Mouse (Mus musculus) intestine, embryonic 16.5 days (tissue): ENCODE measurements around the gene Gtf3c2. TPM values are rescaled to one million over a fixed set of nuclear protein-coding genes. Genes with fewer than 3 reads are reported as not detected.
A peak's percentile ranks its signal among the peaks of the same experiment; 100 is the strongest.

Source experiments
- ATAC-seq: fragments of 200-750 bp; cut with Nextera tagmentation; 2 replicates; pipeline ENCODE4 v1.8.0; 2017; ENCODE audit warnings: moderate TSS enrichment, moderate library complexity
- H3K27ac ChIP-seq: fragments of 300-500 bp; sonication (generic); 2 replicates; pipeline ENCODE4 v1.5.1; 2014; ENCODE audit warnings: mild to moderate bottlenecking, low read length
- H3K27me3 ChIP-seq: fragments of 300-500 bp; sonication (generic); replicated peaks from 2 replicates; pipeline ENCODE4 v1.6.1; 2014; ENCODE audit warnings: low read length, control low read depth, mixed read lengths; ENCODE audit not compliant: control insufficient read depth, insufficient read depth
- H3K36me3 ChIP-seq: fragments of 300-500 bp; sonication (generic); 2 replicates; pipeline ENCODE4 v1.6.1; 2014; ENCODE audit warnings: low read length, control low read depth; ENCODE audit not compliant: control insufficient read depth, insufficient read depth
- H3K4me1 ChIP-seq: fragments of 300-500 bp; sonication (generic); 2 replicates; pipeline ENCODE4 v1.6.1; 2014; ENCODE audit warnings: low read length, control low read depth, mixed read lengths; ENCODE audit not compliant: control insufficient read depth, insufficient read depth
- H3K4me2 ChIP-seq: fragments of 300-500 bp; sonication (generic); 2 replicates; pipeline ENCODE4 v1.6.1; 2014; ENCODE audit warnings: low read depth, low read length, control low read depth
- H3K4me3 ChIP-seq: fragments of 300-500 bp; sonication (generic); 2 replicates; pipeline ENCODE4 v1.5.1; 2014; ENCODE audit warnings: mild to moderate bottlenecking, low read length
- H3K9ac ChIP-seq: fragments of 300-500 bp; sonication (generic); 2 replicates; pipeline ENCODE4 v1.6.1; 2014; ENCODE audit warnings: low read depth, low read length
- H3K9me3 ChIP-seq: fragments of 300-500 bp; sonication (generic); 2 replicates; pipeline ENCODE4 v1.6.1; 2016; ENCODE audit warnings: low read length, control low read depth; ENCODE audit not compliant: control insufficient read depth
- WGBS: fragments of 180-500 bp; shearing (Covaris S2); extraction: QIAGEN DNeasy Blood & Tissue Kit; methylation state at CpG from one replicate; pipeline ENCODE4 v1.1.7; 2014; 5-methylcytosine and 5-hydroxymethylcytosine counted together
- polyA plus RNA-seq: library from polyadenylated mRNA; unstranded; fragments of >200 nt; fragmentation: Nextera tagmentation; extraction: Ambion mirVana; gene quantifications from 2 replicates; pipeline ENCODE4 v1.2.1, GENCODE M21; 2015

The Gtf3c2 gene
- polyA plus RNA-seq, 1 experiment from 2014 or later, result 60.3 TPM

- Histone ChIP-seq H3K36me3 (peaks cover 32% of the 10 kb centered on the region), H3K4me1 (no peaks in the 10 kb centered on the region), H3K9me3 (no peaks in the 10 kb centered on the region), H3K27me3 (no peaks in the 10 kb centered on the region), H3K27ac (no peak overlapping the region), H3K9ac (no peak overlapping the region), H3K4me3 (no peak overlapping the region), H3K4me2 (no peak overlapping the region)
- no peak for ATAC-seq
- WGBS, result 88% methylated on average over 1 of the region's 1 CpGs
Measured at GRCm38 (mm10) chr5:31164878-31165277, 15.1 kb downstream of the Gtf3c2 start.

GRCm38 (mm10) chr5:31162462-31162861 lies 17.5 kb downstream of the Gtf3c2 start:
- ATAC-seq, result peak; percentile 44; the same call in 1 of the 2 replicates
- H3K36me3 ChIP-seq, result peaks cover 30% of the 10 kb centered on the region

GRCm38 (mm10) chr5:31154152-31154553 lies 25.8 kb downstream of the Gtf3c2 start, which contains the start of gene Mpv17:
Mpv17 (minus strand) TSS chr5:31154251.
- Histone ChIP-seq H3K9ac (peak within 1 kb of the TSS; percentile 81), H3K27me3 (no peaks in the 10 kb centered on the region), H3K9me3 (no peaks in the 10 kb centered on the region), H3K36me3 (peaks cover 13% of the 10 kb centered on the region), H3K4me3 (peak within 1 kb of the TSS; percentile 73), H3K4me2 (peak within 1 kb of the TSS; percentile 86), H3K4me1 (peaks cover 6% of the 10 kb centered on the region), H3K27ac (peak within 1 kb of the TSS; percentile 50)
- under 1% methylated on average over 19 of the region's 19 CpGs for WGBS
- peak; percentile 96 for ATAC-seq

More at GRCm38 (mm10) chr5:31162462-31162861, 17.5 kb downstream of the Gtf3c2 start:
- no peak overlapping the region for H3K4me3 ChIP-seq
- no peak overlapping the region for H3K4me2 ChIP-seq
- H3K4me1 ChIP-seq, result no peaks in the 10 kb centered on the region
- H3K9ac ChIP-seq, result no peak overlapping the region
- no peak overlapping the region for H3K27ac ChIP-seq
- H3K9me3 ChIP-seq, result no peaks in the 10 kb centered on the region
- H3K27me3 ChIP-seq, result no peaks in the 10 kb centered on the region

- ATAC-seq, result peak; percentile 30
- Histone ChIP-seq H3K36me3 (peaks cover 13% of the 10 kb centered on the region), H3K9ac (peak overlapping the region; percentile 81), H3K4me2 (peak overlapping the region; percentile 86), H3K4me3 (peak overlapping the region; percentile 73), H3K27me3 (no peaks in the 10 kb centered on the region), H3K4me1 (peaks cover 6% of the 10 kb centered on the region), H3K9me3 (no peaks in the 10 kb centered on the region), H3K27ac (peak overlapping the region; percentile 50)
- 17% methylated on average over 6 of the region's 6 CpGs for WGBS
Measured at GRCm38 (mm10) chr5:31153516-31154151, 26.3 kb downstream of the Gtf3c2 start.

GRCm38 (mm10) chr5:31151746-31152145 lies 28.2 kb downstream of the Gtf3c2 start:
- Histone ChIP-seq H3K4me3 (no peak overlapping the region), H3K9ac (no peak overlapping the region), H3K36me3 (no peaks in the 10 kb centered on the region; the same call in 1 of the 2 replicates), H3K27ac (no peak overlapping the region), H3K9me3 (no peaks in the 10 kb centered on the region), H3K4me2 (no peak overlapping the region), H3K4me1 (peaks cover 6% of the 10 kb centered on the region), H3K27me3 (no peaks in the 10 kb centered on the region)
- ATAC-seq, result no peak
- 85% methylated on average over 3 of the region's 3 CpGs for WGBS

GRCm38 (mm10) chr5:31149781-31150180 lies 30.2 kb downstream of the Gtf3c2 start:
- ATAC-seq, result no peak
- Histone ChIP-seq H3K4me1 (peaks cover 6% of the 10 kb centered on the region), H3K9me3 (no peaks in the 10 kb centered on the region), H3K4me3 (no peak overlapping the region), H3K27ac (no peak overlapping the region), H3K36me3 (no peaks in the 10 kb centered on the region; the same call in 1 of the 2 replicates), H3K9ac (no peak overlapping the region), H3K27me3 (no peaks in the 10 kb centered on the region), H3K4me2 (no peak overlapping the region)
- 86% methylated on average over 4 of the region's 4 CpGs for WGBS

GRCm38 (mm10) chr5:31138968-31139425 lies 40.9 kb downstream of the Gtf3c2 start:
- Histone ChIP-seq H3K4me2 (0 out of 2 replicates have a peak overlapping the region, but pooled peaks have one; percentile 3), H3K27me3 (peaks cover 41% of the 10 kb centered on the region)
- WGBS, result 12% methylated on average over 9 of the region's 9 CpGs

GRCm38 (mm10) chr5:31138241-31138967 lies 41.5 kb downstream of the Gtf3c2 start, which contains the start of gene Ucn:
Ucn (minus strand) TSS chr5:31138829.
- no peaks in the 10 kb centered on the region for H3K9me3 ChIP-seq
- H3K36me3 ChIP-seq, result peaks cover 5% of the 10 kb centered on the region
- H3K4me3 ChIP-seq, result peak within 1 kb of the TSS; percentile 21
- H3K4me1 ChIP-seq, result no peaks in the 10 kb centered on the region; the same call in 1 of the 2 replicates
- no peak within 1 kb of the TSS for H3K9ac ChIP-seq
- WGBS, result 2% methylated on average over 52 of the region's 52 CpGs
- ATAC-seq, result no peak
- H3K4me2 ChIP-seq, result 0 out of 2 replicates have a peak within 1 kb of the TSS, but pooled peaks have one; percentile 33
- peaks cover 41% of the 10 kb centered on the region for H3K27me3 ChIP-seq
- H3K27ac ChIP-seq, result no peak within 1 kb of the TSS

More at GRCm38 (mm10) chr5:31138968-31139425, 40.9 kb downstream of the Gtf3c2 start:
- ATAC-seq, result no peak
- Histone ChIP-seq H3K4me1 (no peaks in the 10 kb centered on the region; the same call in 1 of the 2 replicates), H3K9me3 (no peaks in the 10 kb centered on the region), H3K9ac (no peak overlapping the region), H3K27ac (no peak overlapping the region), H3K4me3 (no peak overlapping the region), H3K36me3 (peaks cover 6% of the 10 kb centered on the region)

GRCm38 (mm10) chr5:31137658-31138057 lies 42.3 kb downstream of the Gtf3c2 start:
- peaks cover 41% of the 10 kb centered on the region for H3K27me3 ChIP-seq

More at GRCm38 (mm10) chr5:31137658-31138057, 42.3 kb downstream of the Gtf3c2 start:
- Histone ChIP-seq H3K36me3 (peaks cover 4% of the 10 kb centered on the region; the same call in 1 of the 2 replicates), H3K27ac (no peak overlapping the region), H3K9ac (no peak overlapping the region), H3K9me3 (no peaks in the 10 kb centered on the region), H3K4me2 (0 out of 2 replicates have a peak overlapping the region, but pooled peaks have one; percentile 33), H3K4me1 (no peaks in the 10 kb centered on the region; the same call in 1 of the 2 replicates), H3K4me3 (peak overlapping the region; percentile 21; the same call in 1 of the 2 replicates)
- 3% methylated on average over 13 of the region's 13 CpGs for WGBS
- no peak for ATAC-seq
